Mouse (Mus musculus) heart, embryonic 10.5 days (tissue): Measurements from ENCODE around the gene Lsamp. TPM values are rescaled to one million over a fixed set of nuclear protein-coding genes. Genes with fewer than 3 reads are reported as not detected.

Experiments
- DNase-seq: peaks from one replicate; pipeline ENCODE4 v3.0.0-alpha.2; 2017; ENCODE audit warnings: low spot score
- H3K27ac ChIP-seq: fragments of 300-500 bp; sonication (generic); 2 replicates; pipeline ENCODE4 v1.5.1; 2016; ENCODE audit warnings: mild to moderate bottlenecking
- H3K27me3 ChIP-seq: fragments of 300-500 bp; sonication (generic); 2 replicates; pipeline ENCODE4 v1.6.1; 2016; ENCODE audit warnings: mild to moderate bottlenecking; ENCODE audit not compliant: poor library complexity, insufficient read depth, severe bottlenecking
- H3K36me3 ChIP-seq: fragments of 300-500 bp; sonication (generic); 2 replicates; pipeline ENCODE4 v1.6.1; 2016; ENCODE audit warnings: mild to moderate bottlenecking, moderate library complexity
- H3K4me1 ChIP-seq: fragments of 300-500 bp; sonication (generic); 2 replicates; pipeline ENCODE4 v1.6.1; 2016; ENCODE audit warnings: mild to moderate bottlenecking
- H3K4me3 ChIP-seq: fragments of 300-500 bp; sonication (generic); 2 replicates; pipeline ENCODE4 v1.5.1; 2016; ENCODE audit warnings: mild to moderate bottlenecking, moderate library complexity
- H3K9me3 ChIP-seq: fragments of 300-500 bp; sonication (generic); 2 replicates; pipeline ENCODE4 v1.6.1; 2016; ENCODE audit warnings: mild to moderate bottlenecking, moderate library complexity
- WGBS: fragments of 180-500 bp; shearing (Covaris S2); methylation state at CpG from one replicate; pipeline ENCODE4 v1.1.7; 2016; 5-methylcytosine and 5-hydroxymethylcytosine counted together
- polyA plus RNA-seq: library from polyadenylated mRNA; unstranded; fragments of >200 nt; fragmentation: Nextera tagmentation; extraction: Ambion mirVana; gene quantifications from 2 replicates; pipeline ENCODE4 v1.2.1, GENCODE M21; 2016

Lsamp gene
- polyA plus RNA-seq, 1 experiment from 2014 or later, result 2.1 TPM

- H3K27ac ChIP-seq, result no peak overlapping the region
- WGBS, result 28% methylated on average over 17 of the region's 17 CpGs
- no peaks in the 10 kb centered on the region for H3K27me3 ChIP-seq
- H3K9me3 ChIP-seq, result no peaks in the 10 kb centered on the region
- peak; percentile 86 for DNase-seq
- no peaks in the 10 kb centered on the region for H3K4me1 ChIP-seq
- H3K4me3 ChIP-seq, result peak overlapping the region; percentile 41
- no peaks in the 10 kb centered on the region for H3K36me3 ChIP-seq
These were observed 984.1 kb downstream of the Lsamp start for GRCm38 (mm10) chr16:40968088-40968860.

- DNase-seq, result no peak
- no peaks in the 10 kb centered on the region for H3K27me3 ChIP-seq
- no peaks in the 10 kb centered on the region for H3K36me3 ChIP-seq
- H3K4me1 ChIP-seq, result no peaks in the 10 kb centered on the region
- H3K9me3 ChIP-seq, result no peaks in the 10 kb centered on the region
- no peak overlapping the region for H3K4me3 ChIP-seq
- H3K27ac ChIP-seq, result no peak overlapping the region
- WGBS, result 65% methylated on average over 3 of the region's 3 CpGs
These were observed 987.2 kb downstream of the Lsamp start for GRCm38 (mm10) chr16:40971382-40971781.

GRCm38 (mm10) chr16:40974084-40974483 lies 989.9 kb downstream of the Lsamp start:
- WGBS, result 58% methylated on average over 2 of the region's 2 CpGs

GRCm38 (mm10) chr16:40983026-40983425 lies 998.9 kb downstream of the Lsamp start:
- Histone ChIP-seq H3K9me3 (no peaks in the 10 kb centered on the region), H3K4me3 (no peak overlapping the region), H3K27me3 (no peaks in the 10 kb centered on the region), H3K4me1 (no peaks in the 10 kb centered on the region), H3K27ac (no peak overlapping the region), H3K36me3 (no peaks in the 10 kb centered on the region)
- no peak for DNase-seq
- WGBS, result 70% methylated on average over 3 of the region's 3 CpGs

More at GRCm38 (mm10) chr16:40974084-40974483, 989.9 kb downstream of the Lsamp start:
- Histone ChIP-seq H3K4me3 (no peak overlapping the region), H3K4me1 (no peaks in the 10 kb centered on the region), H3K27me3 (no peaks in the 10 kb centered on the region), H3K9me3 (no peaks in the 10 kb centered on the region), H3K36me3 (no peaks in the 10 kb centered on the region), H3K27ac (no peak overlapping the region)
- no peak for DNase-seq

GRCm38 (mm10) chr16:41007569-41007968 lies 1023.4 kb downstream of the Lsamp start:
- WGBS, result 77% methylated on average over 5 of the region's 5 CpGs
- no peaks in the 10 kb centered on the region for H3K36me3 ChIP-seq
- H3K27ac ChIP-seq, result no peak overlapping the region
- no peaks in the 10 kb centered on the region for H3K4me1 ChIP-seq
- DNase-seq, result no peak
- H3K27me3 ChIP-seq, result no peaks in the 10 kb centered on the region
- H3K4me3 ChIP-seq, result no peak overlapping the region
- no peaks in the 10 kb centered on the region for H3K9me3 ChIP-seq

- Histone ChIP-seq H3K4me3 (no peak overlapping the region), H3K36me3 (no peaks in the 10 kb centered on the region), H3K9me3 (no peaks in the 10 kb centered on the region), H3K4me1 (no peaks in the 10 kb centered on the region), H3K27me3 (no peaks in the 10 kb centered on the region), H3K27ac (no peak overlapping the region)
- no peak for DNase-seq
These were observed 1050.6 kb downstream of the Lsamp start for GRCm38 (mm10) chr16:41034746-41035145.

- H3K36me3 ChIP-seq, result no peaks in the 10 kb centered on the region
- H3K27ac ChIP-seq, result no peak overlapping the region
- H3K4me3 ChIP-seq, result no peak overlapping the region
- 65% methylated on average over 2 of the region's 2 CpGs for WGBS
- DNase-seq, result no peak
- no peaks in the 10 kb centered on the region for H3K9me3 ChIP-seq
- H3K4me1 ChIP-seq, result no peaks in the 10 kb centered on the region
- H3K27me3 ChIP-seq, result no peaks in the 10 kb centered on the region
These were observed 1057.5 kb downstream of the Lsamp start for GRCm38 (mm10) chr16:41041686-41042085.

- Histone ChIP-seq H3K4me3 (no peak overlapping the region), H3K4me1 (no peaks in the 10 kb centered on the region), H3K9me3 (no peaks in the 10 kb centered on the region), H3K27me3 (no peaks in the 10 kb centered on the region), H3K36me3 (no peaks in the 10 kb centered on the region), H3K27ac (no peak overlapping the region)
- no peak for DNase-seq
- WGBS, result 67% methylated on average over 7 of the region's 7 CpGs
These were observed 1079.2 kb downstream of the Lsamp start for GRCm38 (mm10) chr16:41063270-41063857.

- Histone ChIP-seq H3K27me3 (no peaks in the 10 kb centered on the region), H3K4me1 (no peaks in the 10 kb centered on the region), H3K27ac (no peak overlapping the region), H3K4me3 (no peak overlapping the region), H3K36me3 (no peaks in the 10 kb centered on the region), H3K9me3 (no peaks in the 10 kb centered on the region)
- DNase-seq, result no peak
- WGBS, result 86% methylated on average over 2 of the region's 2 CpGs
These were observed 1089.3 kb downstream of the Lsamp start for GRCm38 (mm10) chr16:41073470-41073869.

- Histone ChIP-seq H3K4me3 (no peak overlapping the region), H3K9me3 (no peaks in the 10 kb centered on the region), H3K27ac (no peak overlapping the region), H3K27me3 (no peaks in the 10 kb centered on the region), H3K36me3 (no peaks in the 10 kb centered on the region), H3K4me1 (no peaks in the 10 kb centered on the region)
- 83% methylated on average over 2 of the region's 2 CpGs for WGBS
- DNase-seq, result no peak
These were observed 1104.5 kb downstream of the Lsamp start for GRCm38 (mm10) chr16:41088648-41089047.

GRCm38 (mm10) chr16:41090092-41090491 lies 1105.9 kb downstream of the Lsamp start:
- no peaks in the 10 kb centered on the region for H3K36me3 ChIP-seq
- no peak overlapping the region for H3K4me3 ChIP-seq
- H3K9me3 ChIP-seq, result no peaks in the 10 kb centered on the region
- WGBS, result 59% methylated on average over 2 of the region's 2 CpGs
- DNase-seq, result no peak
- no peaks in the 10 kb centered on the region for H3K27me3 ChIP-seq
- H3K4me1 ChIP-seq, result no peaks in the 10 kb centered on the region
- H3K27ac ChIP-seq, result no peak overlapping the region

GRCm38 (mm10) chr16:41091259-41091658 lies 1107.1 kb downstream of the Lsamp start:
- no peak overlapping the region for H3K4me3 ChIP-seq
- DNase-seq, result no peak

GRCm38 (mm10) chr16:41102805-41103204 lies 1118.6 kb downstream of the Lsamp start:
- no peaks in the 10 kb centered on the region for H3K4me1 ChIP-seq
- H3K36me3 ChIP-seq, result no peaks in the 10 kb centered on the region
- 72% methylated on average over 3 of the region's 3 CpGs for WGBS
- H3K27ac ChIP-seq, result no peak overlapping the region
- no peak overlapping the region for H3K4me3 ChIP-seq
- H3K9me3 ChIP-seq, result no peaks in the 10 kb centered on the region
- H3K27me3 ChIP-seq, result no peaks in the 10 kb centered on the region
- no peak for DNase-seq

More at GRCm38 (mm10) chr16:41091259-41091658, 1107.1 kb downstream of the Lsamp start:
- Histone ChIP-seq H3K27me3 (no peaks in the 10 kb centered on the region), H3K4me1 (no peaks in the 10 kb centered on the region), H3K36me3 (no peaks in the 10 kb centered on the region), H3K27ac (no peak overlapping the region), H3K9me3 (no peaks in the 10 kb centered on the region)
